Mouse (Mus musculus) intestine, embryonic 14.5 days (tissue): ENCODE data around the gene Prrg2. TPM values are rescaled to one million over a fixed set of nuclear protein-coding genes. Genes with fewer than 3 reads are reported as not detected.

Experiments used
- ATAC-seq: fragments of 200-750 bp; cut with Nextera tagmentation; replicated peaks from 2 replicates; pipeline ENCODE4 v1.8.0; 2017; ENCODE audit warnings: low read depth, moderate number of reproducible peaks, moderate TSS enrichment, moderate library complexity; ENCODE audit not compliant: low FRiP score, low TSS enrichment
- DNase-seq: peaks from one replicate; pipeline ENCODE4 v3.0.0-alpha.2; 2018; ENCODE audit warnings: low spot score
- H3K27ac ChIP-seq: fragments of 300-500 bp; sonication (generic); 2 replicates; pipeline ENCODE4 v1.5.1; 2014; ENCODE audit warnings: low read depth, mild to moderate bottlenecking, control low read depth
- H3K27me3 ChIP-seq: fragments of 300-500 bp; sonication (generic); replicated peaks from 2 replicates; pipeline ENCODE4 v1.6.1; 2014; ENCODE audit warnings: low read length, control low read depth; ENCODE audit not compliant: control insufficient read depth, insufficient read depth
- H3K36me3 ChIP-seq: fragments of 300-500 bp; sonication (generic); 2 replicates; pipeline ENCODE4 v1.6.1; 2014; ENCODE audit warnings: low read length, control low read depth; ENCODE audit not compliant: control insufficient read depth, insufficient read depth
- H3K4me1 ChIP-seq: fragments of 300-500 bp; sonication (generic); replicated peaks from 2 replicates; pipeline ENCODE4 v1.6.1; 2014; ENCODE audit warnings: low read length, control low read depth, mixed read lengths; ENCODE audit not compliant: control insufficient read depth, insufficient read depth
- H3K4me2 ChIP-seq: fragments of 300-500 bp; sonication (generic); 2 replicates; pipeline ENCODE4 v1.6.1; 2014; ENCODE audit warnings: low read length
- H3K4me3 ChIP-seq: fragments of 300-500 bp; sonication (generic); 2 replicates; pipeline ENCODE4 v1.5.1; 2014; ENCODE audit warnings: low read depth, low read length, control low read depth, mixed read lengths
- H3K9ac ChIP-seq: fragments of 300-500 bp; sonication (generic); 2 replicates; pipeline ENCODE4 v1.6.1; 2014; ENCODE audit warnings: mild to moderate bottlenecking, low read length
- H3K9me3 ChIP-seq: fragments of 300-500 bp; sonication (generic); 2 replicates; pipeline ENCODE4 v1.6.1; 2016; ENCODE audit warnings: low read length, control low read depth; ENCODE audit not compliant: control insufficient read depth
- WGBS: fragments of 180-500 bp; shearing (Covaris S2); extraction: QIAGEN DNeasy Blood & Tissue Kit; methylation state at CpG from one replicate; pipeline ENCODE4 v1.1.7; 2014; 5-methylcytosine and 5-hydroxymethylcytosine counted together
- polyA plus RNA-seq: library from polyadenylated mRNA; unstranded; fragments of >200 nt; fragmentation: Nextera tagmentation; extraction: Ambion mirVana; gene quantifications from 2 replicates; pipeline ENCODE4 v1.2.1, GENCODE M21; 2014

The Prrg2 gene
- polyA plus RNA-seq, 1 experiment from 2014 or later: 24.0 TPM

- H3K4me3 ChIP-seq: no peak overlapping the region
- no peaks in the 10 kb centered on the region for H3K4me1 ChIP-seq
- no peak overlapping the region for H3K27ac ChIP-seq
- no peaks in the 10 kb centered on the region for H3K9me3 ChIP-seq
- H3K27me3 ChIP-seq: no peaks in the 10 kb centered on the region
- no peak for DNase-seq
- WGBS: 60% methylated on average over 25 of the region's 25 CpGs
- H3K36me3 ChIP-seq: peaks cover 54% of the 10 kb centered on the region
- no peak overlapping the region for H3K9ac ChIP-seq
- ATAC-seq: no peak
- no peak overlapping the region for H3K4me2 ChIP-seq
These were observed 20.2 kb upstream of the Prrg2 start for GRCm38 (mm10) chr7:45082401-45083299.

- Histone ChIP-seq H3K9ac (no peak overlapping the region), H3K4me2 (no peak overlapping the region), H3K4me1 (no peaks in the 10 kb centered on the region), H3K27me3 (no peaks in the 10 kb centered on the region), H3K9me3 (no peaks in the 10 kb centered on the region), H3K36me3 (peaks cover 54% of the 10 kb centered on the region), H3K27ac (no peak overlapping the region), H3K4me3 (no peak overlapping the region)
- DNase-seq (no peak), ATAC-seq (no peak)
- WGBS: 63% methylated on average over 5 of the region's 5 CpGs
These were observed 18.5 kb upstream of the Prrg2 start for GRCm38 (mm10) chr7:45081016-45081415.

GRCm38 (mm10) chr7:45079856-45080255 is 17.4 kb upstream of the Prrg2 start:
- H3K36me3 ChIP-seq: peaks cover 57% of the 10 kb centered on the region
- WGBS: 2% methylated on average over 10 of the region's 10 CpGs
- H3K27me3 ChIP-seq: no peaks in the 10 kb centered on the region

DNA sequence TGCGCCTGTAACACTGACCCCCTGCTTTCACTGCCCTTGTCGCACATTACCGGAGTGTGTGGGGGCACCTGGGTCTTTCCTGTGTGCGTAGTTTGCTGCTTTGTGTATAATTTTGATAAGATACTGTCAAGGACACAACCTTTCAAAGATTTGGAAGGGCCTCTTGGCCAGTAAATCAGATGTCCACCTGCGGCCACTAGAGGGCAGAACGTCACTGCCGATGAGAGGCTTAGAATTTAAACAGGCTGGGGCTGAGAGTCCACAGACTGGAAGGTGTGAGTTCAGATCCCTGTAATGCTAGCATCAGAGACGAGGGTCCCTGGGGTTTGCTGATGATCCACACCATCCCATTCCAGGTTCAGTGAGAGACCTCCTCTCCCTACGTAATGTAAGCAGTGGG is 16.0 kb upstream of the Prrg2 start:
- no peaks in the 10 kb centered on the region for H3K9me3 ChIP-seq
- DNase-seq (peak; percentile 82), ATAC-seq (peak; percentile 32; the same call in 1 of the 2 replicates)
- H3K4me1 ChIP-seq: no peaks in the 10 kb centered on the region
- H3K27ac ChIP-seq: no peak overlapping the region
- H3K36me3 ChIP-seq: peaks cover 58% of the 10 kb centered on the region
- H3K9ac ChIP-seq: no peak overlapping the region
- WGBS: 31% methylated on average over 9 of the region's 9 CpGs
- no peaks in the 10 kb centered on the region for H3K27me3 ChIP-seq
- no peak overlapping the region for H3K4me3 ChIP-seq
- H3K4me2 ChIP-seq: no peak overlapping the region

More at GRCm38 (mm10) chr7:45079856-45080255, 17.4 kb upstream of the Prrg2 start:
- Histone ChIP-seq H3K4me1 (no peaks in the 10 kb centered on the region), H3K9me3 (no peaks in the 10 kb centered on the region), H3K4me2 (no peak overlapping the region), H3K9ac (no peak overlapping the region), H3K4me3 (no peak overlapping the region), H3K27ac (no peak overlapping the region)
- DNase-seq (peak; percentile 99), ATAC-seq (peak; percentile 25; the same call in 1 of the 2 replicates)

GRCm38 (mm10) chr7:45077829-45078228 is 15.4 kb upstream of the Prrg2 start:
- no peaks in the 10 kb centered on the region for H3K9me3 ChIP-seq
- 88% methylated on average over 2 of the region's 2 CpGs for WGBS
- no peak for DNase-seq
- no peak overlapping the region for H3K27ac ChIP-seq
- no peaks in the 10 kb centered on the region for H3K27me3 ChIP-seq
- no peak overlapping the region for H3K9ac ChIP-seq
- no peak overlapping the region for H3K4me3 ChIP-seq
- no peak for ATAC-seq
- H3K4me1 ChIP-seq: no peaks in the 10 kb centered on the region
- no peak overlapping the region for H3K4me2 ChIP-seq
- H3K36me3 ChIP-seq: peaks cover 53% of the 10 kb centered on the region

GRCm38 (mm10) chr7:45077322-45077721 is 14.8 kb upstream of the Prrg2 start:
- H3K9ac ChIP-seq: no peak overlapping the region
- H3K4me3 ChIP-seq: no peak overlapping the region
- no peak overlapping the region for H3K27ac ChIP-seq
- ATAC-seq (no peak), DNase-seq (no peak)
- no peak overlapping the region for H3K4me2 ChIP-seq
- peaks cover 48% of the 10 kb centered on the region for H3K36me3 ChIP-seq
- H3K4me1 ChIP-seq: no peaks in the 10 kb centered on the region
- WGBS: 91% methylated on average over 14 of the region's 14 CpGs
- H3K27me3 ChIP-seq: no peaks in the 10 kb centered on the region
- no peaks in the 10 kb centered on the region for H3K9me3 ChIP-seq

- DNase-seq: no peak
- no peak overlapping the region for H3K9ac ChIP-seq
- H3K36me3 ChIP-seq: peaks cover 45% of the 10 kb centered on the region
- no peak for ATAC-seq
- no peaks in the 10 kb centered on the region for H3K9me3 ChIP-seq
- no peaks in the 10 kb centered on the region for H3K4me1 ChIP-seq
- no peak overlapping the region for H3K27ac ChIP-seq
- no peak overlapping the region for H3K4me3 ChIP-seq
- WGBS: 87% methylated on average over 30 of the region's 30 CpGs
- H3K4me2 ChIP-seq: no peak overlapping the region
- H3K27me3 ChIP-seq: no peaks in the 10 kb centered on the region
These were observed 14.0 kb upstream of the Prrg2 start for GRCm38 (mm10) chr7:45076501-45076900.

DNA sequence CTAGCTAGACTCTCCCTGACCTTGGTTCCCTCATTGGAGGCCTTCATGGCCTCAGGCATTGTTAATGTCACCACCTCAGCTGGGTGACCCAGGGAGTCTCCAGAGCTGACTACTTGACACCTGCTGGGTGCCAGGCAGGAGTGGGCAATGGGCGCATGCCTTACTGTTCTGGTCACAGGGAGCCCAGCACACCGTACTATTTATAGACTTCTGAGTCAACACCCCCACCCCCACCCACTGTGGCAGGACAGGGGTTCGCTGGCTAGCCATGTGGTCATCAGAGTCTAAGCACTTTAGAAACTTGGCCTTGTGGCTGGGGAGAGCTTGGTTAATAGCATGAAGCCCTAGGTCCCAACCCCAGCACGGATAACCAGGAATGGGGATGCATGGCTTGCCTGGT is 12.9 kb upstream of the Prrg2 start:
- peaks cover 45% of the 10 kb centered on the region for H3K36me3 ChIP-seq
- no peak overlapping the region for H3K4me3 ChIP-seq
- no peak overlapping the region for H3K4me2 ChIP-seq
- ATAC-seq: no peak
- DNase-seq: no peak
- H3K9me3 ChIP-seq: no peaks in the 10 kb centered on the region
- 74% methylated on average over 4 of the region's 4 CpGs for WGBS
- no peak overlapping the region for H3K27ac ChIP-seq
- no peaks in the 10 kb centered on the region for H3K27me3 ChIP-seq
- no peak overlapping the region for H3K9ac ChIP-seq
- no peaks in the 10 kb centered on the region for H3K4me1 ChIP-seq

GRCm38 (mm10) chr7:45073949-45074348 is 11.5 kb upstream of the Prrg2 start:
- ATAC-seq: no peak
- H3K4me1 ChIP-seq: no peaks in the 10 kb centered on the region
- no peaks in the 10 kb centered on the region for H3K9me3 ChIP-seq
- H3K36me3 ChIP-seq: peaks cover 45% of the 10 kb centered on the region
- H3K9ac ChIP-seq: no peak overlapping the region
- DNase-seq: no peak
- 95% methylated on average over 12 of the region's 12 CpGs for WGBS
- H3K27ac ChIP-seq: no peak overlapping the region
- no peaks in the 10 kb centered on the region for H3K27me3 ChIP-seq
- H3K4me2 ChIP-seq: no peak overlapping the region
- H3K4me3 ChIP-seq: no peak overlapping the region
